Mouse (Mus musculus) myocyte (in vitro differentiated cells): ENCODE results near the gene Paqr7. TPM values are rescaled to one million over a fixed set of nuclear protein-coding genes. Genes with fewer than 3 reads are reported as not detected.
A peak's percentile ranks its signal among the peaks of the same experiment; 100 is the strongest.

Experiments
- H3K27me3 ChIP-seq: one replicate; pipeline ENCODE4 v1.6.1; 2011; ENCODE audit not compliant: control insufficient read depth, insufficient read depth, insufficient read length
- H3K36me3 ChIP-seq: one replicate; pipeline ENCODE4 v1.6.1; 2011; ENCODE audit not compliant: control insufficient read depth, insufficient read depth
- H3K4me2 ChIP-seq: one replicate; pipeline ENCODE4 v1.6.1; 2011; ENCODE audit warnings: low read depth, control low read depth
- H3K4me3 ChIP-seq: one replicate; pipeline ENCODE4 v1.5.1; 2011; ENCODE audit warnings: mild to moderate bottlenecking, control low read depth, moderate library complexity
- H3K79me2 ChIP-seq: one replicate; pipeline ENCODE4 v1.6.1; 2011; ENCODE audit not compliant: control insufficient read depth, insufficient read depth
- H3ac ChIP-seq: one replicate; pipeline ENCODE4 v1.6.1; 2011; ENCODE audit not compliant: control insufficient read depth, insufficient read length
- CEBPB ChIP-seq: IDR thresholded peaks from 2 replicates; pipeline ENCODE4 v1.6.1; 2011; ENCODE audit warnings: mild to moderate bottlenecking, moderate library complexity; ENCODE audit not compliant: poor library complexity, insufficient read depth, severe bottlenecking
- E2F4 ChIP-seq: IDR thresholded peaks from one replicate; pipeline ENCODE4 v1.6.1; 2011; ENCODE audit warnings: mild to moderate bottlenecking, control low read depth, moderate library complexity; ENCODE audit not compliant: insufficient read depth
- MAX ChIP-seq: IDR thresholded peaks from one replicate; pipeline ENCODE4 v1.6.1; 2011; ENCODE audit warnings: low read depth, mild to moderate bottlenecking, control low read depth
- MYOD1 ChIP-seq, 3 experiments: IDR thresholded peaks; one replicate each; pipeline ENCODE4 v1.6.1; 2011; ENCODE audit warnings: control low read depth in 2 of 3, low read depth in 2 of 3, mild to moderate bottlenecking in 2 of 3, moderate library complexity in 1 of 3; ENCODE audit not compliant: insufficient read length in 2 of 3, control insufficient read depth in 1 of 3
- MYOG ChIP-seq, 3 experiments: IDR thresholded peaks; one replicate each; pipeline ENCODE4 v1.6.1; 2011; ENCODE audit warnings: control low read depth in 2 of 3, low read depth in 2 of 3, mild to moderate bottlenecking in 2 of 3; ENCODE audit not compliant: insufficient read length in 2 of 3, control insufficient read depth in 1 of 3, insufficient read depth in 1 of 3
- POLR2A ChIP-seq: IDR thresholded peaks from one replicate; pipeline ENCODE4 v1.6.1; 2011; ENCODE audit warnings: low read depth, mild to moderate bottlenecking, control low read depth, moderate library complexity; ENCODE audit not compliant: insufficient read length
- POLR2AphosphoS2 ChIP-seq: IDR thresholded peaks from one replicate; pipeline ENCODE4 v1.6.1; 2011; ENCODE audit warnings: low read depth, control low read depth; ENCODE audit not compliant: insufficient read length
- REST ChIP-seq: IDR thresholded peaks from one replicate; pipeline ENCODE4 v1.6.1; 2011; ENCODE audit warnings: mild to moderate bottlenecking, control low read depth, moderate library complexity; ENCODE audit not compliant: insufficient read depth, insufficient read length
- SRF ChIP-seq: IDR thresholded peaks from one replicate; pipeline ENCODE4 v1.6.1; 2011; ENCODE audit warnings: low read depth; ENCODE audit not compliant: control insufficient read depth, insufficient read length
- TCF12 ChIP-seq: IDR thresholded peaks from one replicate; pipeline ENCODE4 v1.6.1; 2011; ENCODE audit warnings: mild to moderate bottlenecking, control low read depth; ENCODE audit not compliant: poor library complexity, insufficient read depth, severe bottlenecking
- TCF3 ChIP-seq: IDR thresholded peaks from one replicate; pipeline ENCODE4 v1.6.1; 2011; ENCODE audit warnings: low read depth, control low read depth; ENCODE audit not compliant: insufficient read length
- USF1 ChIP-seq: IDR thresholded peaks from one replicate; pipeline ENCODE4 v1.6.1; 2011; ENCODE audit warnings: low read depth, mild to moderate bottlenecking, control low read depth, moderate library complexity
- polyA plus RNA-seq: library from polyadenylated mRNA; unstranded; fragments of >200 nt; fragmentation: generic; extraction: Trizol; gene quantifications from one replicate; pipeline ENCODE4 v1.2.1, GENCODE M21; 2012; ENCODE audit warnings: missing spikeins

Gene Paqr7
- polyA plus RNA-seq, 1 experiment = 9.5 TPM

DNA sequence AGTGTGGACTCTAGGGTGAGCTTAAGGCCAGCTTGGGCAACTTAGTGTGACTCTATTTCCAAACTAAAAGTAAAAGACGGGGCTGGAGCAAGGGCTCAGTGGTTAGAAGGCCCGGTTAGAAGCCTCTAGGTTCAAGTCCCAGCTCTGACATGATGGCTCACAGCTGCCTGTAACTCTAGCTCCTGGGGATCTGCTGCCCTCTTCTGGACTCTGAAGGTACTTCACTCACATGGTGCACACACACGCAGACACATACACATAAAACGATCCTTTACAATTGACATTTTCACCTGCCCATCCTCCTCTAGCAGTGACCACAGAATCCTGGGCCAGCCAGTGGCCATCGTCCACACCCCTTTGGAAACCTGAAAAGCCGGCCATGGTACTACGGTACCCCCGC is 53.4 kb downstream of the Paqr7 start:
- Histone ChIP-seq H3K36me3 (no peaks in the 10 kb centered on the region), H3K27me3 (no peaks in the 10 kb centered on the region), H3K4me2 (no peak overlapping the region), H3ac (no peak overlapping the region), H3K79me2 (peaks cover 13% of the 10 kb centered on the region), H3K4me3 (no peak overlapping the region)
- TF ChIP-seq USF1 (no peak), MAX (no peak), REST (no peak), E2F4 (no peak), TCF12 (no peak), TCF3 (no peak), SRF (no peak), MYOG (IDR thresholded peaks at IDR 0.05; ENCODE audit: control insufficient read depth in 1 of 3, insufficient read depth in 1 of 3, insufficient read length in 2 of 3, low read depth in 2 of 3) (no peak), POLR2A (no peak), POLR2AphosphoS2 (no peak), MYOD1 (IDR thresholded peaks at IDR 0.05; ENCODE audit: control insufficient read depth in 1 of 3, insufficient read length in 2 of 3, low read depth in 2 of 3) (no peak), CEBPB (no peak)

DNA sequence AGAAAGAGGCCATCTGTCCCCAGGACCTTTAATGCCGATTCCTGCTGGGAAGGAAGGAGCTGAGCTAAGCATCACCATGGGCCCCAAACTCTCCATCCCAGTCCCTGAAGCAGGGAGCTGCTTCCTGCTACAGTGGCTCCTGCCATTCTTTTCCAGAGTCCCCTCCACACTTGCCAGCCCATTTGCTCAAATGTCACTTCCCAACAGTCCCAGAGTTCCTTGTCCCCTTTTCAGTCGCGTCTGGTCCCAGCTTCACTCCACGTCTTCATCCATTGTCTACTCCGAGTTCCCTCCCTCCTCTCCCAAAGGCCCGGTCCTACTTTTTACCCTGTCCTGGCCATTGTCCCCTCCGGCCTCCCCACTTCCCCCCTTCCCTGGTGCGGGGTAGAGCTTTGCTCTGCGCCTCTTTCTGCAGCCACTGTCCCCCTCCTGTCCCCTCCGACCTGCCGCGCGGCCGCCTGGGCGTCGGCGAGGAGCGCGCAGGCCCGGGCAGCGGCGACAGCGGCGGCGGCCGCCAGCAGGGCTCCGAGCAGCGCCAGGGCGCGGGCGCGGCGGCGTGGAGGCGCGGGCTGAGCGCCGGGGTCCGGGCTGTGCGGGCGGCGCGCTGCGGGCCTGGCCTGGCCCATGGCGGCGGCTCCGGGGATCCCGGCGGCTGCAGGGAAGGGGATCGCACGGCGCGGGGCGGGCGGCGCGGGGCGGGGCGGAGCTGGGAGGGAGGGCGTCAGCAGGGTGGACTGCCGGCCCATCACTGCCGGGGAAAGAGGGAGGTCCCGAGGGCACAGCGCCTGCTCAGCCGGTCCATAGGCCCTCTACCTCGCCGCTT is 55.2 kb downstream of the Paqr7 start, which contains the start of gene Selenon:
Selenon (minus strand) TSS at position 673 of the 823 bp plus-strand sequence.
- Histone ChIP-seq H3K27me3 (no peaks in the 10 kb centered on the region), H3ac (peak within 1 kb of the TSS; percentile 76), H3K36me3 (no peaks in the 10 kb centered on the region), H3K4me3 (peak within 1 kb of the TSS; percentile 48), H3K4me2 (peak within 1 kb of the TSS; percentile 80), H3K79me2 (peaks cover 13% of the 10 kb centered on the region)
- TF ChIP-seq SRF (no peak), POLR2A (peak; percentile 63), MYOG (IDR thresholded peaks at IDR 0.05; ENCODE audit: control insufficient read depth in 1 of 3, insufficient read depth in 1 of 3, insufficient read length in 2 of 3, low read depth in 2 of 3) (no peak), POLR2AphosphoS2 (peak; percentile 12)

DNA sequence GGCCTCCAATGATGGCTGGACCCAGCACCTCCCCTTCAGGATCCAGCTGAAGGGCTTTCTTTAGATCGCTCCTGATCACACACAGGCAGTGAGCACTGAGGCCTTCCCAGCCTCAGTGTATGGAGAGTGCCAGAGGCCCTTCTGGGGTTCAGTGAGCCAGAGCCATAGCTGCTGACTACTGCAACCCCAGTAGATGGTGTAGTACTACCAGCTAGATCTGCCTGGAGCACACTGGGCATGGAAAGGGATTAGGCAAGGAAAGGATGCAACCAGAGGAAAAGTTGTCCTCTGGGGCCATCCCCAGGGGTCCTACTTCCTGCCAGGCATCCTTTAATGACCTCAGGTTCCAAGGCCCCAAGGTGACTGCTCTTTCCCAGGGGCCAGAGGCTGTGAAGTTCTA is 57.1 kb downstream of the Paqr7 start:
- no peak overlapping the region for H3K4me2 ChIP-seq
- H3ac ChIP-seq = no peak overlapping the region
- H3K36me3 ChIP-seq = no peaks in the 10 kb centered on the region
- TF ChIP-seq POLR2A (no peak), TCF3 (no peak), REST (no peak)
- no peaks in the 10 kb centered on the region for H3K27me3 ChIP-seq
- H3K79me2 ChIP-seq = peaks cover 13% of the 10 kb centered on the region
- no peak overlapping the region for H3K4me3 ChIP-seq

DNA sequence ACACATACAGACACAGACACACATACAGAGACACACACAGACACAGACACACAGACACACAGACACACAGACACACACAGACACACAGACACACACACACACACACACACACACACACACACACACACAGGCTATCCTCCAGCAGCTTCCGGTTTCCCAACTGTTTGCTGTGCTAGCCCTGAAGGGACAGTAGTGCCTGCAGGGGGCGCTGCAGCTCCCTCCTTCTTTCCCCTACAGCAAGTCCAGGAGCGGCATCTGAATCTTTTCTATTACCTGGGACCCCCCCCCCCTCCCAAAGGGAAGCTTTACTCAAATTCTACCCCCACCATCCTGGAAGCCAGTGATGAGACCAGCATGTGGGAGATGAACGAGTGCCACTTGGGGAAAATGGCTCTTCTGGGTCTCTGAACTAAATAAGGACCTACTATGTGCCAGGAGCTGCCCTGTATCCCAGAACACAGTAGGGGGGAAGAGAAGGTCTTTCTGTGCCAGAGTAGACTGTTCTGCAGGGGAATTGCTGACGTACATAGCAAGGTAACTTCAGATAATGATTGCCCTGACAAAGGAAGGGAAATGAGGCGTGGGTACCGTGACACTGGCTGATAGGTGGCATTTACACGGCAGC is 59.6 kb downstream of the Paqr7 start:
- no peaks in the 10 kb centered on the region for H3K36me3 ChIP-seq
- H3ac ChIP-seq = no peak overlapping the region
- H3K79me2 ChIP-seq = peaks cover 6% of the 10 kb centered on the region
- H3K27me3 ChIP-seq = no peaks in the 10 kb centered on the region
- no peak overlapping the region for H3K4me3 ChIP-seq
- H3K4me2 ChIP-seq = no peak overlapping the region
- TF ChIP-seq POLR2A (no peak), TCF3 (no peak), POLR2AphosphoS2 (no peak), REST (no peak), USF1 (no peak), E2F4 (no peak), SRF (no peak), CEBPB (no peak), MAX (no peak), MYOG (IDR thresholded peaks at IDR 0.05; ENCODE audit: control insufficient read depth in 1 of 3, insufficient read depth in 1 of 3, insufficient read length in 2 of 3, low read depth in 2 of 3) (no peak), MYOD1 (IDR thresholded peaks at IDR 0.05; ENCODE audit: control insufficient read depth in 1 of 3, insufficient read length in 2 of 3, low read depth in 2 of 3) (no peak), TCF12 (no peak)

DNA sequence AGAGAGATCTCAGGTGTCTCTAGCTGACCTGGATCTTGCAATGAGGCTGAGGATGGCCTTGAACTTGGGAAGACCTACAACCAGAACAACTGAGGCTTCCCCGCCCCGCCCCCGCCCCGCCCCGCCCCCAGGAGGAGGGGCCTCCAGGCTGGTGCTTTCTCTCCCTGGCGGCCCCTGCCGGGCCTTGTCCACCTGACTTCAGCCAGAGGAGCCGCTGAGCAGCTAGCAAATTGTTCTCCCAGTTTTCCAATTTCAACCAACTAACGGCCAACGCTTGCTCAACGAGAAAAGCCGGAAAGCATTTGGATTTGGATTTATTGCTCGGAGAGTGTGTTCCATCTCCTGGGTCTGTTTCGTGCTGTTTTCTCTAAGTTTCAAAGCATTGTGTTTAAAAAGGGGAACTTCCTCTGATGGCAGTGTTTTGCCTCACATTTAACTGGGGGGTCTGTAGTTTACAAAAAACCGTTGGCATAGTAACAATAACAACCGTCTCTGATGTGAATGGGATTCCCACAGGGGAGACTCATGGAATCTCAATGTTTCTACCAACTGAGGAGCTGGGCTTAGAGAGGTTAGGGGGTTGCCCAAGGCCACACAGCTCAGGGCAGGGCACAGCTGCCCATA is 61.2 kb downstream of the Paqr7 start:
- Histone ChIP-seq H3K79me2 (no peaks in the 10 kb centered on the region), H3K4me3 (no peak overlapping the region), H3K36me3 (no peaks in the 10 kb centered on the region), H3ac (no peak overlapping the region), H3K4me2 (no peak overlapping the region), H3K27me3 (no peaks in the 10 kb centered on the region)
- no peak for TF ChIP-seq MYOD1 (IDR thresholded peaks at IDR 0.05; ENCODE audit: control insufficient read depth in 1 of 3, insufficient read length in 2 of 3, low read depth in 2 of 3)
- TF ChIP-seq POLR2A = no peak
- TF ChIP-seq SRF = no peak
- no peak for TF ChIP-seq REST
- TF ChIP-seq MAX = no peak
- no peak for TF ChIP-seq TCF3
- no peak for TF ChIP-seq E2F4
- TF ChIP-seq TCF12 = no peak
- no peak for TF ChIP-seq MYOG (IDR thresholded peaks at IDR 0.05; ENCODE audit: control insufficient read depth in 1 of 3, insufficient read depth in 1 of 3, insufficient read length in 2 of 3, low read depth in 2 of 3)
- no peak for TF ChIP-seq USF1
- no peak for TF ChIP-seq POLR2AphosphoS2
- no peak for TF ChIP-seq CEBPB
